Mouse (Mus musculus) c-Kit-positive CD71-negative TER-119-negative erythroid progenitor cells, embryonic 14.5 days (primary cell): ENCODE data around the gene Fkrp.
A peak's percentile ranks its signal among the peaks of the same experiment; 100 is the strongest.

Source experiments
- DNase-seq: peaks from one replicate; pipeline ENCODE4 v3.0.0-alpha.2; 2013; ENCODE audit warnings: low read depth

Gene Fkrp

GRCm38 (mm10) chr7:16816475-16817122 is at the start of gene Fkrp:
TSS of gene Fkrp (minus strand) at chr7:16816732.
- DNase-seq, result no peak

- no peak for DNase-seq
Measured at GRCm38 (mm10) chr7:16859902-16860651, 43.5 kb upstream of the Fkrp start.

GRCm38 (mm10) chr7:16858336-16858735 is 41.8 kb upstream of the Fkrp start:
- DNase-seq, result no peak

GRCm38 (mm10) chr7:16853302-16853831 is 36.8 kb upstream of the Fkrp start:
- no peak for DNase-seq

- DNase-seq, result no peak
Measured at GRCm38 (mm10) chr7:16851636-16852035, 35.1 kb upstream of the Fkrp start.

GRCm38 (mm10) chr7:16848579-16848978 is 32.0 kb upstream of the Fkrp start:
- DNase-seq, result no peak

- no peak for DNase-seq
Measured at GRCm38 (mm10) chr7:16847507-16847906, 31.0 kb upstream of the Fkrp start.

GRCm38 (mm10) chr7:16846775-16847174 is 30.2 kb upstream of the Fkrp start:
- no peak for DNase-seq

- DNase-seq, result no peak
Measured at GRCm38 (mm10) chr7:16845820-16846167, 29.3 kb upstream of the Fkrp start.

GRCm38 (mm10) chr7:16845072-16845819 is 28.7 kb upstream of the Fkrp start:
- no peak for DNase-seq

- DNase-seq, result no peak
Measured at GRCm38 (mm10) chr7:16844696-16845071, 28.2 kb upstream of the Fkrp start.

- DNase-seq, result no peak
Measured at GRCm38 (mm10) chr7:16843441-16844171, 27.1 kb upstream of the Fkrp start.

- peak; percentile 70 for DNase-seq
Measured at GRCm38 (mm10) chr7:16842645-16843063, 26.1 kb upstream of the Fkrp start, which contains the start of gene Prkd2. TSS of gene Prkd2 (plus strand) at chr7:16842902.

- no peak for DNase-seq
Measured at GRCm38 (mm10) chr7:16841561-16842560, 25.3 kb upstream of the Fkrp start.

GRCm38 (mm10) chr7:16841078-16841477 is 24.5 kb upstream of the Fkrp start:
- no peak for DNase-seq

GRCm38 (mm10) chr7:16840109-16840491 is 23.6 kb upstream of the Fkrp start:
- DNase-seq, result no peak

- no peak for DNase-seq
Measured at GRCm38 (mm10) chr7:16839427-16840108, 23.0 kb upstream of the Fkrp start.

GRCm38 (mm10) chr7:16838804-16839426 is 22.4 kb upstream of the Fkrp start:
- DNase-seq, result no peak

- DNase-seq, result no peak
Measured at GRCm38 (mm10) chr7:16837916-16838803, 21.6 kb upstream of the Fkrp start.
